Mouse (Mus musculus) limb, embryonic 10.5 days (tissue): ENCODE results near the gene Erg28. TPM values are rescaled to one million over a fixed set of nuclear protein-coding genes. Genes with fewer than 3 reads are reported as not detected.
A peak's percentile ranks its signal among the peaks of the same experiment; 100 is the strongest.

ENCODE experiments used
- DNase-seq: peaks from one replicate; pipeline ENCODE4 v3.0.0-alpha.2; 2017; ENCODE audit warnings: low spot score
- H3K27ac ChIP-seq: fragments of 300-500 bp; sonication (generic); 2 replicates; pipeline ENCODE4 v1.5.1; 2016; ENCODE audit warnings: mild to moderate bottlenecking
- H3K27me3 ChIP-seq: fragments of 300-500 bp; sonication (generic); 2 replicates; pipeline ENCODE4 v1.6.1; 2016; ENCODE audit warnings: low read depth, mild to moderate bottlenecking; ENCODE audit not compliant: poor library complexity, severe bottlenecking
- H3K36me3 ChIP-seq: fragments of 300-500 bp; sonication (generic); 2 replicates; pipeline ENCODE4 v1.6.1; 2016; ENCODE audit warnings: mild to moderate bottlenecking, moderate library complexity
- H3K4me1 ChIP-seq: fragments of 300-500 bp; sonication (generic); 2 replicates; pipeline ENCODE4 v1.6.1; 2016
- H3K4me3 ChIP-seq: fragments of 300-500 bp; sonication (generic); 2 replicates; pipeline ENCODE4 v1.5.1; 2016; ENCODE audit warnings: mild to moderate bottlenecking, moderate library complexity
- H3K9me3 ChIP-seq: fragments of 300-500 bp; sonication (generic); replicated peaks from 2 replicates; pipeline ENCODE4 v1.6.1; 2016; ENCODE audit warnings: mild to moderate bottlenecking
- WGBS: fragments of 180-500 bp; shearing (Covaris S2); methylation state at CpG from one replicate; pipeline ENCODE4 v1.1.7; 2016; 5-methylcytosine and 5-hydroxymethylcytosine counted together
- polyA plus RNA-seq: library from polyadenylated mRNA; unstranded; fragments of >200 nt; fragmentation: Nextera tagmentation; extraction: Ambion mirVana; gene quantifications from 2 replicates; pipeline ENCODE4 v1.2.1, GENCODE M21; 2016

The Erg28 gene
- polyA plus RNA-seq, 1 experiment from 2014 or later = 109 TPM

GRCm38 (mm10) chr12:85848164-85848958 is 24.0 kb upstream of the Erg28 start:
- Histone ChIP-seq H3K27ac (no peak overlapping the region), H3K36me3 (peaks cover 48% of the 10 kb centered on the region), H3K4me1 (no peaks in the 10 kb centered on the region), H3K27me3 (no peaks in the 10 kb centered on the region), H3K9me3 (no peaks in the 10 kb centered on the region), H3K4me3 (no peak overlapping the region)
- WGBS = 85% methylated on average over 7 of the region's 7 CpGs
- no peak for DNase-seq

GRCm38 (mm10) chr12:85839371-85840000 is 15.1 kb upstream of the Erg28 start:
- H3K4me1 ChIP-seq = no peaks in the 10 kb centered on the region
- DNase-seq = no peak
- WGBS = 94% methylated on average over 12 of the region's 12 CpGs

GRCm38 (mm10) chr12:85837765-85838164 is 13.4 kb upstream of the Erg28 start:
- peaks cover 38% of the 10 kb centered on the region for H3K36me3 ChIP-seq
- no peak overlapping the region for H3K27ac ChIP-seq
- H3K4me1 ChIP-seq = no peaks in the 10 kb centered on the region
- H3K9me3 ChIP-seq = no peaks in the 10 kb centered on the region
- H3K4me3 ChIP-seq = no peak overlapping the region
- DNase-seq = no peak
- no peaks in the 10 kb centered on the region for H3K27me3 ChIP-seq
- WGBS = 93% methylated on average over 2 of the region's 2 CpGs

More at GRCm38 (mm10) chr12:85839371-85840000, 15.1 kb upstream of the Erg28 start:
- no peaks in the 10 kb centered on the region for H3K9me3 ChIP-seq
- peaks cover 41% of the 10 kb centered on the region for H3K36me3 ChIP-seq
- H3K4me3 ChIP-seq = no peak overlapping the region
- H3K27ac ChIP-seq = no peak overlapping the region
- H3K27me3 ChIP-seq = no peaks in the 10 kb centered on the region

- Histone ChIP-seq H3K27ac (no peak overlapping the region), H3K36me3 (peaks cover 49% of the 10 kb centered on the region), H3K9me3 (no peaks in the 10 kb centered on the region), H3K27me3 (no peaks in the 10 kb centered on the region), H3K4me1 (no peaks in the 10 kb centered on the region), H3K4me3 (no peak overlapping the region)
- DNase-seq = no peak
- 69% methylated on average over 2 of the region's 2 CpGs for WGBS
Measured at GRCm38 (mm10) chr12:85834543-85834942, 10.2 kb upstream of the Erg28 start.

GRCm38 (mm10) chr12:85830691-85831090 is 6.3 kb upstream of the Erg28 start:
- DNase-seq = no peak
- peaks cover 71% of the 10 kb centered on the region for H3K36me3 ChIP-seq
- H3K4me3 ChIP-seq = no peak overlapping the region
- WGBS = 92% methylated on average over 3 of the region's 3 CpGs
- H3K4me1 ChIP-seq = peaks cover 2% of the 10 kb centered on the region
- no peaks in the 10 kb centered on the region for H3K9me3 ChIP-seq
- no peak overlapping the region for H3K27ac ChIP-seq
- H3K27me3 ChIP-seq = no peaks in the 10 kb centered on the region

- no peak for DNase-seq
- 95% methylated on average over 3 of the region's 3 CpGs for WGBS
- H3K4me1 ChIP-seq = peaks cover 7% of the 10 kb centered on the region
- peaks cover 67% of the 10 kb centered on the region for H3K36me3 ChIP-seq
- H3K27me3 ChIP-seq = no peaks in the 10 kb centered on the region
- no peaks in the 10 kb centered on the region for H3K9me3 ChIP-seq
- no peak overlapping the region for H3K4me3 ChIP-seq
- no peak overlapping the region for H3K27ac ChIP-seq
Measured at GRCm38 (mm10) chr12:85829866-85830265, 5.5 kb upstream of the Erg28 start.

- Histone ChIP-seq H3K4me3 (no peak overlapping the region), H3K27me3 (no peaks in the 10 kb centered on the region), H3K4me1 (peaks cover 9% of the 10 kb centered on the region), H3K9me3 (no peaks in the 10 kb centered on the region), H3K27ac (no peak overlapping the region), H3K36me3 (peaks cover 63% of the 10 kb centered on the region)
- no peak for DNase-seq
- WGBS = 92% methylated on average over 3 of the region's 3 CpGs
Measured at GRCm38 (mm10) chr12:85828856-85829255, 4.5 kb upstream of the Erg28 start.

GRCm38 (mm10) chr12:85825822-85826221 is 1.5 kb upstream of the Erg28 start:
- Histone ChIP-seq H3K27me3 (no peaks in the 10 kb centered on the region), H3K27ac (no peak overlapping the region), H3K9me3 (no peaks in the 10 kb centered on the region), H3K4me1 (peaks cover 16% of the 10 kb centered on the region), H3K4me3 (peak overlapping the region; percentile 90), H3K36me3 (peaks cover 49% of the 10 kb centered on the region)
- DNase-seq = no peak
- 81% methylated on average over 2 of the region's 2 CpGs for WGBS

GRCm38 (mm10) chr12:85825361-85825760 is 1.0 kb upstream of the Erg28 start:
- DNase-seq = no peak
- peaks cover 51% of the 10 kb centered on the region for H3K36me3 ChIP-seq
- H3K4me1 ChIP-seq = peaks cover 16% of the 10 kb centered on the region
- peak overlapping the region; percentile 90 for H3K4me3 ChIP-seq
- no peaks in the 10 kb centered on the region for H3K27me3 ChIP-seq
- WGBS = 11% methylated on average over 8 of the region's 8 CpGs
- no peaks in the 10 kb centered on the region for H3K9me3 ChIP-seq
- H3K27ac ChIP-seq = peak overlapping the region; percentile 96

GRCm38 (mm10) chr12:85822051-85822450 is 2.3 kb downstream of the Erg28 start:
- H3K36me3 ChIP-seq = peaks cover 58% of the 10 kb centered on the region
- no peaks in the 10 kb centered on the region for H3K27me3 ChIP-seq
- no peak overlapping the region for H3K4me3 ChIP-seq
- H3K4me1 ChIP-seq = peaks cover 16% of the 10 kb centered on the region
- no peak overlapping the region for H3K27ac ChIP-seq
- WGBS = 81% methylated on average over 9 of the region's 9 CpGs
- no peak for DNase-seq
- no peaks in the 10 kb centered on the region for H3K9me3 ChIP-seq

GRCm38 (mm10) chr12:85813599-85813998 is 10.8 kb downstream of the Erg28 start:
- WGBS = 81% methylated on average over 2 of the region's 2 CpGs
- H3K4me1 ChIP-seq = no peaks in the 10 kb centered on the region
- no peaks in the 10 kb centered on the region for H3K9me3 ChIP-seq
- no peak overlapping the region for H3K27ac ChIP-seq
- no peaks in the 10 kb centered on the region for H3K27me3 ChIP-seq
- H3K4me3 ChIP-seq = no peak overlapping the region
- peaks cover 81% of the 10 kb centered on the region for H3K36me3 ChIP-seq
- DNase-seq = no peak

- H3K9me3 ChIP-seq = no peaks in the 10 kb centered on the region
- H3K4me1 ChIP-seq = no peaks in the 10 kb centered on the region
- H3K36me3 ChIP-seq = peaks cover 62% of the 10 kb centered on the region
- H3K27me3 ChIP-seq = no peaks in the 10 kb centered on the region
- WGBS = 94% methylated on average over 4 of the region's 4 CpGs
- no peak for DNase-seq
- no peak overlapping the region for H3K27ac ChIP-seq
- no peak overlapping the region for H3K4me3 ChIP-seq
Measured at GRCm38 (mm10) chr12:85811676-85812075, 12.7 kb downstream of the Erg28 start.

GRCm38 (mm10) chr12:85810959-85811358 is 13.4 kb downstream of the Erg28 start:
- DNase-seq = no peak
- no peak overlapping the region for H3K27ac ChIP-seq
- no peaks in the 10 kb centered on the region for H3K9me3 ChIP-seq
- peaks cover 55% of the 10 kb centered on the region for H3K36me3 ChIP-seq
- H3K27me3 ChIP-seq = no peaks in the 10 kb centered on the region
- H3K4me1 ChIP-seq = no peaks in the 10 kb centered on the region
- H3K4me3 ChIP-seq = no peak overlapping the region
